Mouse (Mus musculus) testis, adult 2 months (tissue): ENCODE results near the gene Grip1.

ENCODE experiments used
- CTCF ChIP-seq: fragments of 200-500 bp; IDR thresholded peaks from 2 replicates; pipeline ENCODE4 v1.5.1; 2012; ENCODE audit warnings: low read depth, mild to moderate bottlenecking, inconsistent platforms, low read length, moderate library complexity; ENCODE audit not compliant: control insufficient read depth, insufficient read depth, insufficient replicate concordance
- POLR2A ChIP-seq: fragments of 200-500 bp; IDR thresholded peaks from 2 replicates; pipeline ENCODE4 v1.6.1; 2012; ENCODE audit warnings: low read depth, mild to moderate bottlenecking, inconsistent platforms, low read length, moderate library complexity; ENCODE audit not compliant: control insufficient read depth

GRCm38 (mm10) chr10:119463345-119463744, 9.7 kb downstream of the Grip1 start:
- TF ChIP-seq CTCF (no peak), POLR2A (no peak)
